Mouse (Mus musculus) heart, adult 9 months (tissue): Measurements from ENCODE around the gene Atf2.
"Not testable (repeated sequence)": the region's sequence is repeated elsewhere in the genome, so short reads cannot be mapped to it uniquely, and the experiment has no call there.

Experiments used
- DNase-seq, 2 experiments: peaks; one replicate each; pipeline ENCODE4 v3.0.0; 2022; ENCODE audit warnings: low spot score in 2 of 2

Gene Atf2

GRCm38 (mm10) chr2:73892464-73893296 lies at the start of gene Atf2:
Gene Atf2, minus strand, starts transcription at chr2:73892639.
- peak; percentile 98 for DNase-seq

DNA sequence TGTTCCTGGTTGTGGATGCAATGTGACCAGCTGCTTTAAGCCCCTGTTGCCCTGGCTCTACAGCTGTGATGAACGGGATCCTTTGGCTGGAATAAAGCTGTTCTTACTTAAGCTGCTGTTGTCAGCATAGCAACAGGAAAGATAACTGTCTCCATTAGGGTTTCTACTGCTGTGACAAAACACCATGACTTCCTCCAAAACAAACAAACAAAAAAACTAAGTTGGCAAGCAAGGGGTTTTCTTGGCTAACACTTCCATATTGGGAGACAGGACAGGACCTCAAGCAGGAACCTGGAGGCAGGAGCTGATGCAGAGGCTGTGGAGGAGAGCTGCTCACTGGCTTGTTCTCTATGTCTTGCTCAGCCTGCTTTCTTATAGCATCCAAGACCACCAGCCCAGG lies 48.8 kb upstream of the Atf2 start:
- no peak for DNase-seq

DNA sequence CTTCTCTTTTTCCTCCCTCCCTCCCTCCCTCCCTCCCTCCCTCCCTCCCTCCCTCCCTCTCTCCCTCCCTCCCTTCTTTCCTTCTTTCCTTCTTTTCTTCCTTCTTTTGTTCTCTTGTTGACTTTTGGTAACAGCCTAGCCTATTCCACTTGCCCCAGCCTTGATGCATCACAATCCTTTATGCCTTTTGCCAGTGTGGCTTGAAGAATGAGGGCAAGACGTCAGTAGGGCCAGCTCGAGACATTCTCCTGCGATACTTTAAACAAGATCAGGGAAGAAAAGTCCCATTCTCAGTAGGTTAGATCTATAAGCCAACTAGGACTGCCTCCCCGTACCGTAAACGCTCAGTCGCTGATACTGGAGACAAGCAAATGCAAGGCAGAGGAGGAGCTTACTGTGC lies 48.0 kb upstream of the Atf2 start:
- DNase-seq, result no peak

GRCm38 (mm10) chr2:73938896-73939295 lies 46.5 kb upstream of the Atf2 start:
- no peak for DNase-seq

DNA sequence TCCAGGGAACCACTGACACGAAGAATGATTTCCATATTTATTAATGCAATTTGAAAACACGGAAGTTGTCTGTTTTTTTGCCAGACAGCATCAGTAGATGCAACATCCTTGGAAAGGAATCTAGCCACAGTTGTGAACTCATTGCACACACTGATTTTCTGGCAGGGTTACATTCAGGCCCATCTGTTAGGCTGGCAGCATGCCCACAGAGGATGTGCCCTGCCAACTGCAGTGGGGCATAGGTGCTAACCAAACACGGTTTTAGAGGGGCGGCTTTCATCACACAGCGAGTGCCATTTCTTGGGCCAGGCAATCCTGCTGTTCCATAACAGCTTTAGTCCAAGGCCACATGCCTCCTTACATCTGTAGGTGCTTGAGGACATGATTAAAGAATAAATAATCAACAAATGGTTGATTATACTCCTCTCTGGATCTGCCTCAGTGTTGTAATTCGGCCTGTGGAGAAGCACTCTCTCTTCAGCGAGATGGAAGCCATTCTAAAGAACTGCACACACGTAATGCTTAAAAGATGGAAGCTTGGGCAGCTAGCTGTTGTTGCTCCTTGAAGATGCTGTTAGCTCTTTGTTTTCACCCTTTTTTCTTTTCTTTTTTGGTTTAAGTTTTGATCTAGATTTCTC lies 40.4 kb upstream of the Atf2 start:
- no peak for DNase-seq

DNA sequence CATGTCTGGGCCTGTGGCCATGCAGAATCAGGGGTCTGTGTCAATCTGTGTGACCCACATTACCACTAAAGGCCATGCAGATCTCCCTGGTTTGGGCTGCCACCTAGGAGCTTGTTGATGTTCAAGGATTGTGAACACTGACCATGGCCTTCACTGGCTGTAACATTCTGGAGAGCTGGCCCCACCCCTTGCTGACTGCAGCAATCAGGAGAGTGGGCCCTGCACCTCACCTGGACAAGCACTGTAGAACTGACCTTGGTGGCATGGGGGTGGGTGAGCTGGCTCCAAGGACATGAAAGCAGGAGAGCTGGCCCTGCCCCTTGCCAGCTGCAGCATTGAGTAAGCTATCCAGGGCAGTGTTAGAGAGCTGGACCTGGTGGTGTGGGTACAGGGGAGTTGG lies 35.3 kb upstream of the Atf2 start:
- no peak for DNase-seq

DNA sequence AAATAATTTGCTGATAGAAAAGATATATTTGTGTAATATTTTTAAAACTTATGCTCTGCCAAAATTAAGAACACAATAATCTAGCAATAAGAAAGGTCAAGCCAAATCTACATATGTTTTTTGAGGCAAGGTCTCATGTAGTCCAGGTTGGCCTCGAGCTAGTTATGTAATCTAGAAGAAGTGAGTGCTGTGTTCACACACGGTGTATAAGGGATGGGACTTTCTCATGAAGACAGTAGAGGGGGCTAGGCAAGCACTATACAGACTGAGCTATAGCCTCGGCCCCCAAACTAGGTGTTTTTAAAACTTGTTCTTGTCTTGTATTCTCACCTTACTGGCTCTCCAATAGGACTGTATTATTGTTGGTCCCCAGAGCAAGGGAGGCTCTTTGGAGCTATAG lies 33.1 kb upstream of the Atf2 start:
- no peak for DNase-seq

DNA sequence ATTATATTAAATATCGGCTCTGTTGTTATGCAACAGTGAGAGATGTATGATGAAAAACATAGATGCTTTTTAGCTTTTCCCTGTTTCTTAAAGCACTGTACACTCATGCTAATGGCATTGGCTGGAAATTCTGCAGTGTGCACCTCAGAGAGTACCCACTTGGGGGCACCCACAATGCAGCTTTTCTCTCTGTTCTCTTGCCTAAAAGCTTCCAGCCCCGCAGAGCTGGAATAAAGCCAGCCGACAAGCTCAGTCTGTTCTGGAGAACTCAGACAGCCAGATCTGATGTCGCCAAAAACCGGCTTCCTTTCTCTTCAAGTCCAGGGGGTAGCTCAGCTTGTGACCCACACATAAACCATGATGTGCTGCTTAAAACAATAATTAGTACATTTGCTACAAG lies 32.6 kb upstream of the Atf2 start:
- DNase-seq, result no peak

DNA sequence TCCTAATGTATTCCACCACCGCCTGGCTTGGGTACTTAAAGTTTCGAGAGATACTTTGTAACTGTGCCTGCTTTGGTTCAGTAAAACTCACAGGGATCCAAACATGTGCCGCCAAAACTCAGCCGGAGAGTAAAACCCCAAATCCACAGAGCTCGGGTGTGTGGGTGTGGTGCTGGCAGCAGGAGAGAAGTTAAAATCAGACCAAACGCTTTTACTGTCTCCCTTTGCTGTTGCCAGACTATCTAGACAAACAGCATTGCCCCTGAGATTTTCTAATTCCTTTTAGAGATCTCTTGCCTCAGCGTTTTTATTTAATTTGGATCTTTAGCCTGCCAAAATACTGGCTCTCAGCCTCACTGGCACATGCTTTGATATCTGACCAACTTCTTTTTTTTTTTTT lies 27.2 kb upstream of the Atf2 start:
- peak in 1 of 2 experiments; percentile 6 for DNase-seq

DNA sequence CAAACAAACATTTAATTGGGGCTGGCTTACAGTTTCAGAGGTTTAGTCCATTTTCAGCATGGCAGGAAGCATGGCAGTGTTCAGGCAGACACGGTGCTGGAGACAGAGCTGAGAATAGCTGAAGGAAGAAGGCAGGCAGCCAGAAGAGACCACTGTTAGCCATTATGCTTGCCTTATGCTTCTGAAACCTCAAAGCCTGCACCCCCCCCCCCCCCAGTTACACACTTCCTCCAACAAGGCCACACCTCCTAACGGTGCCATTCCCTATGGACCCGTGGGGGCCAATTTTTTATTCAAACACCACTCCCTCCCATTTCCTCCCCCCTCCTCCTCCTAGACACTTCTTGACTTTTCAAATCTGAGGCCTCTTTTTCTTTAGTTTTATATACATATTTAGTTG lies 19.8 kb upstream of the Atf2 start:
- peak in 1 of 2 experiments; percentile 14 for DNase-seq

GRCm38 (mm10) chr2:73911175-73911700 lies 18.8 kb upstream of the Atf2 start, which contains the start of gene Atp5g3:
Gene Atp5g3, minus strand, starts transcription at chr2:73911326.
- peak; percentile 93 to 94 for DNase-seq

DNA sequence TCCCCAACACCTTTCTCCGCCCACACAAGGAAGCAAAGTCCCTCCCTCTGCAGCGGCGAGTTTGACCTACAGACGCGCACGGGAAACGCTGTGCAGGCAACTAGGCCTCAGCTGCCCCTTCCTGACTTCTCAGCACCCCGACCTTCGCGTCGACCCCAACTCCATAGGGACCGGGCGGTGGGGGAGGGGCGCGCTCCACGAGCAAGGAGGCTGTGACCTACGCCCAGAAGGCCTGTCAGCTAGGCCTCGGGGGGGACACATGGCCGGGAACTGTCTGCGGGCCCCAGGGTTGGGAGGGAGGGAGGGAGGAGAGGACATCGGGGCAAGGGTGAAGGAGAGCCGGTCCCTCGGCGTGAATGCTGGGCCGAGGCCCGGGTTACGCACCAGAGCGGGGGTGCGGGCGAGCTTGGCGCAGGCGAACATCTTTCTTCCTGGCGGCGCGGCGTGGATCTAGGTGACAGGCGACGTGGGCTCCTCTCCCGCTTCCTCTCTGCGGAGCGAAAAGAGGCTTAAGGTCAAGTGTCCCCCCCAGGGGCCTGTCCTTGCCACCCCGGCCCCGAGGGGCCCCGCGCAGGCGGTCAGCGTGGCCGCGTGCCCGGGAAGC lies 18.2 kb upstream of the Atf2 start:
- DNase-seq, result peak; percentile 42 to 43

GRCm38 (mm10) chr2:73909116-73909515 lies 16.7 kb upstream of the Atf2 start:
- no peak for DNase-seq

DNA sequence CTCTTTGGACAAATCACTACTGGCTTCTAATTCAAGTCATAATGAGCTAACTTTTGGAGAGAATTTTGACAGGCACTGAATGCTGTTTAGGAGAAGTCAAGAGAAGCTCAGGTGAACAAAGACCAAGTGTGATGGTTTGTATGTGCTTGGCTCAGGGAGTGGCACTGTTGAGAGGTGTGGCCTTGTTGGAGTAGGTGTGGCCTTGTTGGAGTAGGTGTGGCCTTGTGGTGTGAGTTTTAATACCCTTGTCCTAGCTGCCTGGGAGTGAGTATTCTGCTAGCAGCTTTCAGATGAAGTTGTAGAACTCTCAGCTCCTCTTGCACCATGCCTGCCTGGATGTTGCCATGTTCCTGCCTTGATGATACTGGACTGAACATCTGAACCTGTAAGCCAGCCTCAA lies 12.2 kb upstream of the Atf2 start:
- not testable (repeated sequence) for DNase-seq

DNA sequence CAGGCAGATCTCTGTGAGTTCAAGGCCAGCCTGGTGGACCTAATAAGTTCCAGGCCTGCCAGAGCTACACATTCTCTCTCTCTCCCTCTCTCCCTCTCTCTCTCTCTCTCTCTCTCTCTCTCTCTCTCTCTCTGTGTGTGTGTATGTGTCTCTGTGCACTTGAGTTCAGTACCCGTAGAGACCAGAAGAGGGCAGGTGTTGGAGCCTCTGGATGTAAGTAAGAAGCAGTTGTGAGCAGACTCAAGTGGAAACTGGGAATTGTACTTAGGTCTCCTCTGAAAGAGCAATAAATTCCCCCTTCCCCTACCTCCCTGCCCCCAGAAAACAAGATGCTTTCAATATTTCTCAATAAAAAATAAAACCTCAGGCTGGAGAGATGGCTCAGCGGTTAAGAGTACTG lies 11.1 kb upstream of the Atf2 start:
- DNase-seq, result no peak

GRCm38 (mm10) chr2:73902328-73902727 lies 9.9 kb upstream of the Atf2 start:
- DNase-seq, result not testable (repeated sequence)

DNA sequence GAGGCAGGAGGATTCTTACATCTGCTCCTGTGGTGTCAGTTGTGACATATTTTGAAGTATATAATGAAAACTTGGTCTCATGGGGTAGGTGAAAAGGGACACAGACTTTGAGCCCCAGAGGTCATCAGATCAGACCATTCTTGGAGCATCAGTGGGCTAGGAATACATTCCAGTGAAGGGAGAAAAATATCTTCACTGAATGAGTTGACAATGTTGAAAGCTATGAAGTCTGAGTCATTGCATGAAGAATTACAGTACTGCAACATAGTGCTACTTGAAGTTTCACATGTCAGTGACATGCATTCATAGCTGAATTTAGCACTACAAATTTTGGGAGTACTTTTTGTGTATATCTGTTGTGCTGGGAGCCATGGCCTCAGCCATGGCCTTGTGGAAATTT lies 8.7 kb upstream of the Atf2 start:
- DNase-seq, result no peak

DNA sequence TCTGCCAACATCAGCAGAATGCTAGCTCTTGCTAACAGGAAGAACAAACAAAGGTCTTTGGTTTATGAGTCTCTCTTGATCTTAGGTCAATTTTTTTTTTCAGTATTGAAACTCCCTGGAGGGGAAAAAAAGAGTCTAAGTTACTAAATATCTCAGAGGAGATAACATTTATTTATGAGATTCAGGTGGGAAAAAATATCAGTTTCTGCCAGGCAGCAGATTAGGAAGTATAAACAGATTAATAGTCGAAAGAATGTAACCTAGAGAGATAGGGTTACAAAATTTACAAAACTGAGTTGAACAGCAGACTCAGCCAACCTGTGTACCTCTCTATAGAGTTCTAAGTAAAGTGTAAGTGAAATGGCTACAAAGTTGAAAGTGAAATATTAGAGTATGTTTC lies 7.9 kb upstream of the Atf2 start:
- DNase-seq, result no peak

GRCm38 (mm10) chr2:73896919-73897318 lies 4.5 kb upstream of the Atf2 start:
- DNase-seq, result not testable (repeated sequence)

GRCm38 (mm10) chr2:73893473-73894270 lies 1.2 kb upstream of the Atf2 start:
- DNase-seq, result no peak

GRCm38 (mm10) chr2:73891701-73892463 lies 557 bp downstream of the Atf2 start:
- DNase-seq, result peak in 1 of 2 experiments; percentile 41
